Mouse (Mus musculus) left cerebral cortex, adult 2 months (tissue): ENCODE measurements around the gene Parva. TPM values are rescaled to one million over a fixed set of nuclear protein-coding genes. Genes with fewer than 3 reads are reported as not detected.
A peak's percentile ranks its signal among the peaks of the same experiment; 100 is the strongest.

Experiments used
- DNase-seq, 2 experiments: peaks; one replicate each; pipeline ENCODE4 v3.0.0; 2021 to 2022; ENCODE audit warnings: low spot score in 2 of 2, mixed read lengths in 1 of 2; ENCODE audit errors: extremely low spot score in 1 of 2
- H3K27ac ChIP-seq: fragments of 200-600 bp; 2 replicates; pipeline ENCODE4 v1.8.1; 2022
- H3K4me3 ChIP-seq: fragments of 200-600 bp; 2 replicates; pipeline ENCODE4 v1.8.1; 2022
- CTCF ChIP-seq: fragments of 200-600 bp; IDR thresholded peaks from 2 replicates; pipeline ENCODE4 v1.8.1; 2022; ENCODE audit warnings: antibody characterized with exemption, mild to moderate bottlenecking, moderate library complexity
- intact Hi-C: fragments of 180-260 bp; cut with DNase I; formaldehyde crosslinking; loops from one replicate; pipeline ENCODE4 v1.15.1; 2025
- long read RNA-seq, 2 experiments: library from polyadenylated mRNA; stranded (forward); transcript quantifications; one replicate each; pipeline ENCODE4 v2.0.0; 2021; ENCODE audit warnings: borderline mapping rate in 2 of 2
- total RNA-seq, 2 experiments: library from RNA; stranded (reverse); gene quantifications; 2 replicates each; pipeline ENCODE4 v1.2.3; 2021

Parva gene
- 10 to 100 TPM; 52.8 to 57.2 TPM for total RNA-seq
- long read RNA-seq, experiment 1, full-length matches to known transcripts, result 66 of 81 reads
- long read RNA-seq, experiment 1, partial matches to known transcripts, result 2 of 81 reads
- long read RNA-seq, experiment 1, other reads (novel, unspliced or antisense), result 13 of 81 reads
- long read RNA-seq, experiment 2, full-length matches to known transcripts, result 60 of 63 reads
- long read RNA-seq, experiment 2, partial matches to known transcripts, result 2 of 63 reads
- long read RNA-seq, experiment 2, other reads (novel, unspliced or antisense), result 1 of 63 reads

DNA sequence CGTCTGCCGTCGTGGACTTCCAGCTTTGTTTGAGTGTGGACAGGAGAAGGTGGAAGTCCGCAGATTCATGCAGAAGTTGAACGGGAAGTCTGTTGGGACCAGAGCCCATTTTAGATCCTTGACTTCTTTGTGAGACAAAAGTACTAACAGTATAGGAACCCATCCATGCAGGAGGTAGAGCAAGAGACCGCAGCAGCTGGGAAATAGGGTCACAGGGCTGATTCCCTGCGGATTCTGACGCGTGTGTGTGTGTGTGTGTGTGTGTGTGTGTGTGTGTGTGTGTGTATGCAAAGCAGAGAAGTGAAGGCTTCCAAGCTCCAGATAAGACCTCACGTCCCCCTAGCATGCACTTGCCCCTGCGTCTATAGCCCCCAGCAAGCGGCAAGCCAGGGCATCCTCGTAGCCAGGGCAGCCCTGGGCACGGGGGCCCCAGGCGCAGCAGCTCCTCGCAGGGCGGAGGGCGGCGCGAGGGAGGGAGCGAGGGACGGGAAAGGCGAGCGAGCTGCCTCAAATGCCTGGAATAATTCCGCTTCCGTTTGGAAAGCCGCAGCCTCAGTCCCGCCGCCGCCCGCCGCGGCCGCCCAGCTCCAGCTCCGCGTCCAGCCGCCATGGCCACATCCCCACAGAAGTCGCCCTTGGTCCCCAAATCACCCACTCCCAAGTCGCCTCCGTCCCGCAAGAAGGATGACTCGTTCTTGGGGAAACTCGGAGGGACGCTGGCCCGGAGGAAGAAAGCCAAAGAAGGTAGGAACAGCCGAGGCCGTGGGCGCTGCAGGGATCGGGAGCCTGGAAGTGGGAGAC lies at the start of gene Parva:
TSS of gene Parva (plus strand) at position 149 of the 801 bp plus-strand sequence.
- peak; percentile 56 to 60 for DNase-seq
- no peak for TF ChIP-seq CTCF
- intact Hi-C loops, result no loop called here
- H3K27ac ChIP-seq, result peak within 1 kb of the TSS; percentile 72
- peak within 1 kb of the TSS; percentile 75 for H3K4me3 ChIP-seq

DNA sequence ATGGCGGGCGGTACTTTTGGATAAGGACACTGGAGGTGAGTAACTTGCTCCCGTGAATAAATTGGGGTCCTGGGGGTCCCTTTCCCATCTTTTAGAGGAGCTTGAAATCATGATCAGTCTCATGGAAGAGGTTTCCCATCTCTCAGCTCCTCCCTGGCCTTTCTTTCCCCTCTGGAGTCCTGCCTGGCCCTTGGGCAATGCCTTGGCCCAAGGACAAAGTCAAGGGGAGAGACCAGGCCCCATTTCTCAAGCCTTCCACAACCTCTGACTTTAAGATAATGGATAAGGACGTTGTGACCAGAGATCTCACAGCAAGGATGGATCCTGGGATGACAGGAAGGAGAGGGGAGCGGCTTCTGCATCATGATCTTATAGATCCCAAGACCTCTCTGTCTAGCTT lies 49.2 kb upstream of the Parva start:
- Histone ChIP-seq H3K4me3 (no peak overlapping the region), H3K27ac (peak overlapping the region; percentile 76)
- intact Hi-C loops, result loop anchor here (2.0 to 10.0 kb wide), 2 partner anchors 491 to 757 kb away; no protein-coding TSS in a partner anchor
- no peak for DNase-seq
- TF ChIP-seq CTCF, result no peak

DNA sequence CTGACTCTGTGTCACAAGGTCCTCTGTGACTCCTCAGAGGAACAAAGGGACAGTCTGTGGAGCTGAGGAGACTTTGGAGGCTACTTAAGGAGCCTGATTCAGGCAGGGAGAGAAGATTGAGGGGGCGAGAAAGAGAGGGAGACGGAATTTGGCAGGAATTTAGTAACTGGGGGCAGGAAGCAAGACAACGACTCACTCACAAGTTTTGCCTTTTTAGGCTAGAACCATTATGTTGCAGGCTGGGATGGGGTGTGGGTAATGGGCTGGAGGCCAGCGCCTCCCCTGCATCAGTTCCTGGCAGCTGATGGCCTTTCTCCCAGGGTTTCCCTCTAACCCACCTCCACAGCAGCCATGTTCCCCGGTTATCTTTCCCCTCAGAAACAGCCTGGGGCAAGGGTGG lies 48.8 kb upstream of the Parva start:
- intact Hi-C loops, result loop anchor here (2.0 to 10.0 kb wide), 2 partner anchors 490 to 756 kb away; no protein-coding TSS in a partner anchor
- DNase-seq, result peak; percentile 53 to 77
- no peak for TF ChIP-seq CTCF
- H3K27ac ChIP-seq, result peak overlapping the region; percentile 76
- no peak overlapping the region for H3K4me3 ChIP-seq

GRCm38 (mm10) chr7:112386521-112386920 lies 40.8 kb upstream of the Parva start:
- no peak for TF ChIP-seq CTCF
- Histone ChIP-seq H3K27ac (no peak overlapping the region), H3K4me3 (no peak overlapping the region)
- intact Hi-C loops, result no loop called here
- no peak for DNase-seq

- Histone ChIP-seq H3K4me3 (no peak overlapping the region), H3K27ac (no peak overlapping the region)
- no peak for DNase-seq
- no peak for TF ChIP-seq CTCF
- intact Hi-C loops, result no loop called here
Observed at GRCm38 (mm10) chr7:112387876-112388275, 39.4 kb upstream of the Parva start.

DNA sequence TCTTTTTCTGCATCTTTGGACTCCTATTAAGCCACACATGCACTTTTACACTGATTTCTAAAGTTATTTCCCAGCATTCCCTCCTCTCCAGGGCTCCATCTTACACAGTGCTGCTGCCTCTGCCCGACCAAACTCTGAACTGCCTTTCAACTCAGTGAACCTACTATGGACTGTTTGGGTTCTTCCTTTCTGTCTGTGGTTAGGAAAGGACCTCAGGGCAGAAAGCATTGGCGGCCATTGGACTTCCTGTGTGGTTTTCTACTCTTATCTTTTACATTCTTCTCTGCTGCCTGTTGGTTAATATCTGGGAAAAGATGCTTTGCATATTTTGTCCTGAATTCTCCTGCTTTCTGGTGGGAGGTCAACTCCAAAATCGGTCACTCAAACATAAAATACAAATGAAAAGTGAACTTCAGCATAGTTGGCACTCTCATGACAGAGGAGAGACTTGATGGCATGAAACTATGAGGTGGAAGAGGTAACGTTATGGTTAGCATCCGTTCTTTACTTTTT lies 38.9 kb upstream of the Parva start:
- Histone ChIP-seq H3K4me3 (no peak overlapping the region), H3K27ac (no peak overlapping the region)
- TF ChIP-seq CTCF, result no peak
- intact Hi-C loops, result no loop called here
- DNase-seq, result no peak

- TF ChIP-seq CTCF, result no peak
- intact Hi-C loops, result no loop called here
- H3K4me3 ChIP-seq, result no peak overlapping the region
- no peak overlapping the region for H3K27ac ChIP-seq
- no peak for DNase-seq
Observed at GRCm38 (mm10) chr7:112389611-112390251, 37.6 kb upstream of the Parva start.

DNA sequence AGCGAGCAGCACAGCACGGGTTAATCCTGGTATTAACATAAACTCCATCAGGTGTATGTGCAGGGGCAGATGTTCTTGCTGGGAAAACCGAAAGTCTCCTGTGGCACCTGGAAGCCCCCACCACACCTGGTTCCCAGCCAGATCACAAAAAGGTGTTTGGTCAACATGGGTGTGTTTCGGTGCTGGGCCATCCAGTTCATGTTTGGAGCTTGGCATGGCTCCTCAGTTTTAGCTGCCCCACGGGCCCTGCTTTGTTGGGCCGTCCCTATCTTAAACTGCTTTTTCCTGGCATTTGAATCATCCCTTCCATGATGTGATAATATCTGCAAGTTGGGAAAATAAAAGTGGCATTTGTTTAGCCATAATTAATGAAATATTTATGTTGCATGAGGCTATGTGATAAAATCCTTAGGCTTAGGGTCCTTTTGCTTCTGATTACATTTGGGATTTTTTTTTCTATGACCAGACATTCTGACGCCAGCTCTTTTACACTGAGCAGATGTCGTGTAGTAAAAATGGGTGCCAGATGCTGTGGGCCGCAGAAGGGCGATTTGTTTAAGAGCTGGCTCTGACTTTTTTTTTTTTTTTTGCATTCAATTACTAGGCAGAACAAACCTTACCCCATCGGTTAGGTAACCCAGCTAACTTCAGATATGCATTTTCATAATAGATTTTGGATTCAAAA lies 36.9 kb upstream of the Parva start:
- H3K27ac ChIP-seq, result no peak overlapping the region
- intact Hi-C loops, result no loop called here
- H3K4me3 ChIP-seq, result no peak overlapping the region
- no peak for DNase-seq
- no peak for TF ChIP-seq CTCF

DNA sequence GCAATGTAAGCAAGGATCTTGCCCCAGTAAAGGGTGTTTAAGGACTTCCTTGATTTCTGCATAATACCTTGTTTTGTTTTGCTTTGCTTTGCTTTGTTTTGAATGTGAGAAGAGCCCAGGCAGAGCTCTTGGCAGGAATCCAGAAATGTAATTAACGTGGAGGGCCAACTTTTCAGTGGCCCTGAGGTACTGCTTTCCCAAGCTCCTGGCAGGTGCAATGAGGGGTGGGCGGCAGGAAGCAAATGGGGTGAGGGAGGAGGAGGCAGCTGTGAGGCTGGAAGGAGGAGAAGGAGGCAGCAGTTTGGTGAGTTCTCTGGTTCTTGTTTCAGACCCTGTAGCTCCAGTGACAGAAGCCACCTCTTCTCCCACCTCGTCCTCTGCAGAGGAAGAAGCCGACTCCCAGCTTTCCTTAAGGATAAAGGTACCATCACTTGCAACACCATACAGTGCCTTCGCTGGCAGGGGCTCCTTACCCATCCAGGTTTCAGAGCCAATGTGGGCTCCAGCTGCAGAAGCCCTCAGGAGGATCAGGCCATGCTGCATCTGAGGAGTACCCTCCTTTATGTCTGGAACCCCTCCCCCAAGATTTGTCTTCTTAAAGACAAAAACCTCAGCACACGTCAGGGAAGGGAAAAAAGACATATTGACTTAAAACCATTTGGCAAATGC lies 36.2 kb upstream of the Parva start:
- intact Hi-C loops, result no loop called here
- no peak for TF ChIP-seq CTCF
- no peak for DNase-seq
- Histone ChIP-seq H3K4me3 (no peak overlapping the region), H3K27ac (no peak overlapping the region)

DNA sequence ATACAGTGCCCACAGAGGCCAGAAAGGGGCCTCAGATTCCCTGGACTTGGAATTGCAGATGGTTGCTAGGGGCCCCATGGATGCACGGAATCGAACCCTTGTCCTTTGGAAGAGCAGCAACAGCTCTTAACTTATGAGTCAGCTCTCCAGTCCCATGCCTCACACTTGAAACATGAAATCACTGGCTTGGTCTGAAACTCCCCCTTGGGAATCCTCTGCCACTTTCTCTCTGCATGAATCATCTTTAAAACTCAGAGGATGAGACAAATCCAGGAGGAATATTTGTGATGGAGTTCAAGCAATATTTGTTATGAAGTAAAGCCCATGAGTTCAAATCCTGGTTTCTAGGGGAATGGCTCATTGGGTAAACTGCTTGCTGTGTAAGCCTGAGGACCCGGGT lies 29.5 kb upstream of the Parva start:
- Histone ChIP-seq H3K27ac (no peak overlapping the region), H3K4me3 (no peak overlapping the region)
- no peak for TF ChIP-seq CTCF
- intact Hi-C loops, result no loop called here
- no peak for DNase-seq
